Mouse (Mus musculus): Measurements from ENCODE around the gene Csmd2. TPM values are rescaled to one million over a fixed set of nuclear protein-coding genes. Genes with fewer than 3 reads are reported as not detected.
A peak's percentile ranks its signal among the peaks of the same experiment; 100 is the strongest.

The Csmd2 gene
- polyA plus RNA-seq, 1 experiment from 2014 or later: 12.7 TPM

GRCm38 (mm10) chr4:128123281-128123680, 135.6 kb downstream of the Csmd2 start:
- no peak overlapping the region for H3K27ac ChIP-seq (replicated peaks)
- H3K9ac ChIP-seq (replicated peaks): no peak overlapping the region
- no peak overlapping the region for H3K4me2 ChIP-seq
- 0 out of 2 replicates have a peak, but pooled peaks cover 4% of the 10 kb centered on the region for H3K36me3 ChIP-seq
- no peak for ATAC-seq (ENCODE audit: low FRiP score)
- no peak overlapping the region for H3K4me3 ChIP-seq (replicated peaks)
- H3K9me3 ChIP-seq (replicated peaks): no peaks in the 10 kb centered on the region
- H3K27me3 ChIP-seq (replicated peaks): no peaks in the 10 kb centered on the region
- WGBS: 72% methylated on average over 8 of the region's 8 CpGs
- H3K4me1 ChIP-seq: peaks cover under 1% of the 10 kb centered on the region; the same call in 1 of the 2 replicates

DNA sequence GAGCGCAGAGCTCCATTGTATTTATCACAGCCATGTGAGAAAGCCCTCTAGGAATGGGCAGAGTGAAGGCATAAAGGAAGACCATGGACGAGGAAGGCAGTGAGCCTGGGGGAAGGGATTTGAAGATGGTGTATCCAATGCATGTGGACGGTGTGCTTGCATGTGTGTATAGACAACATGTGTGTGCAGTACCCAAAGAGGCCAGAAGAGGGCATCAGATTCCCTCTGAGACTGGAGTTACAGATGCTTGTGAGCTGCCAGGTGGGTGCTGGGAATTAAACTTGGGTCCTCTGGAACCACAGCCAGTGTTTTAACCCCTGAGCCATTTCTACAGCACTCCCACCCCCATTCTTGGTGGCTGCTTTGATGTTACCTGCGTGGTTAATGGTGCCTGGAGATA, 137.1 kb downstream of the Csmd2 start:
- Histone ChIP-seq H3K36me3 (0 out of 2 replicates have a peak, but pooled peaks cover 4% of the 10 kb centered on the region), H3K27me3 (replicated peaks) (no peaks in the 10 kb centered on the region), H3K9ac (replicated peaks) (no peak overlapping the region), H3K4me1 (no peaks in the 10 kb centered on the region), H3K4me3 (replicated peaks) (no peak overlapping the region), H3K27ac (replicated peaks) (no peak overlapping the region), H3K9me3 (replicated peaks) (no peaks in the 10 kb centered on the region), H3K4me2 (no peak overlapping the region)
- 52% methylated on average over 4 of the region's 4 CpGs for WGBS
- no peak for ATAC-seq (ENCODE audit: low FRiP score)

GRCm38 (mm10) chr4:128128546-128128945, 140.9 kb downstream of the Csmd2 start:
- H3K9ac ChIP-seq (replicated peaks): no peak overlapping the region
- H3K36me3 ChIP-seq: 0 out of 2 replicates have a peak, but pooled peaks cover 4% of the 10 kb centered on the region
- no peaks in the 10 kb centered on the region for H3K9me3 ChIP-seq (replicated peaks)
- no peak overlapping the region for H3K4me3 ChIP-seq (replicated peaks)
- WGBS: 77% methylated on average over 6 of the region's 6 CpGs
- H3K27ac ChIP-seq (replicated peaks): no peak overlapping the region
- no peak overlapping the region for H3K4me2 ChIP-seq
- H3K27me3 ChIP-seq (replicated peaks): no peaks in the 10 kb centered on the region
- peaks cover 4% of the 10 kb centered on the region; the same call in 1 of the 2 replicates for H3K4me1 ChIP-seq
- ATAC-seq (ENCODE audit: low FRiP score): no peak

- no peak overlapping the region for H3K4me3 ChIP-seq (replicated peaks)
- no peaks in the 10 kb centered on the region for H3K36me3 ChIP-seq
- H3K9ac ChIP-seq (replicated peaks): no peak overlapping the region
- no peak overlapping the region for H3K27ac ChIP-seq (replicated peaks)
- H3K4me2 ChIP-seq: no peak overlapping the region
- ATAC-seq (ENCODE audit: low FRiP score): no peak
- H3K27me3 ChIP-seq (replicated peaks): no peaks in the 10 kb centered on the region
- 63% methylated on average over 4 of the region's 4 CpGs for WGBS
- no peaks in the 10 kb centered on the region for H3K9me3 ChIP-seq (replicated peaks)
- peaks cover 23% of the 10 kb centered on the region for H3K4me1 ChIP-seq
Measured at GRCm38 (mm10) chr4:128130611-128131142, 143.0 kb downstream of the Csmd2 start.

DNA sequence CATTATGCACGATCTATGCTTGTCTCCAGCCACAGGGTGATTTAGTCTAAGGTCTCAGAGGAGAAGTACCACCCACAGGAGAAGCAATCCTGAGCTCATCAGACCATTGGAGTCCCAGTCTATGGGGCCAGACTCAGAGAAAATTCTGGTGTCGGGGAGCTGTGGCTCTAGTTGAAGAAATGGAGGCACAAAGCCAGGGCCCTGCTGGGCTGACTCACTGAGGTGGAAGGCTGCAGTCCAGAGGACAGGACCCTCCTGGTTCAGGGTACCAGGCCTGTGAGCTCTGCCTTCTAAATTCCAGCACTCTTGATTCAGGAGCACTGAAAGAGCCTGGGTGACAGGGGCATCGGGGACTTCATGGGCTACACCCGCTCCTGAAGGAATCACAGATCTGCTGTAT, 144.0 kb downstream of the Csmd2 start:
- H3K9ac ChIP-seq (replicated peaks): no peak overlapping the region
- H3K9me3 ChIP-seq (replicated peaks): no peaks in the 10 kb centered on the region
- H3K4me1 ChIP-seq: peaks cover 23% of the 10 kb centered on the region
- no peaks in the 10 kb centered on the region for H3K27me3 ChIP-seq (replicated peaks)
- H3K36me3 ChIP-seq: no peaks in the 10 kb centered on the region
- no peak for ATAC-seq (ENCODE audit: low FRiP score)
- WGBS: 84% methylated on average over 4 of the region's 4 CpGs
- H3K27ac ChIP-seq (replicated peaks): no peak overlapping the region
- H3K4me2 ChIP-seq: no peak overlapping the region
- no peak overlapping the region for H3K4me3 ChIP-seq (replicated peaks)

DNA sequence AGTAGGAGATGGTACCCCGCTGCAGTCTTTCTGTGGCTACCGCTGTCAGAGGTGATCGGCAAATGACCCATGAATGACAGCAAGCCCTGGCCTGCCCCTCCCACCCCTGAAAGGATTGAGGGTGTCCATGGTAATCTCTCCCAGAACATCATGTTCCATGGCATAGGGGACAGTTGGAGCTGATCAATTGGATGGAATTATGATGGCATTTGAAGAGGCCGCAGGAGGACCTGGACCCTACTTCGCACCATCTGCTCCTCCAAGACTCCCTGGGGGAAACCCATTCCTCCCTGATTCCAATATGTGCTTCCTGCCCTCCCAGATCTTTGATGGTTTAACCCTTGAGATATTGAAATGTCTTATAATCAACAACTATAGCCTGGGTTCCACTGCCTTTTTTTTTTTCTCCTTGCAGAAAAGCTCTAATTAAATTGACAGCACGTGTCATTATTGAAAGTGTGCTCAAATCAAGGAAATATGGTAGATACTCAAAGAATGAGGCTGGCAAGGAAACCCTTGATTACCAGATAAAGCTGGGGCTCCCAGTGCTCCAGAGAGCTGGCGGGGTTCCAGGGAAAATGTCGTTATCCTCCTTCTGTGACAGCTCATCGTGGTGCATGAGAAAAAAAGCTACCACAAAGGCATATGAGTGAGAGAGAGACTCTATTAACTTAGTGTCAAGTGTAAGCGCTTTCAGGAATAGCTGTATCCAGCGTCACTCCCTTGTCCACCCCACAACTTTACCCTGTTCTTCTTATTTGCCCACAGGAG, 145.4 kb downstream of the Csmd2 start:
- Histone ChIP-seq H3K4me3 (replicated peaks) (no peak overlapping the region), H3K4me2 (no peak overlapping the region), H3K9me3 (replicated peaks) (no peaks in the 10 kb centered on the region), H3K9ac (replicated peaks) (no peak overlapping the region), H3K4me1 (peaks cover 23% of the 10 kb centered on the region), H3K27ac (replicated peaks) (0 out of 2 replicates have a peak overlapping the region, but pooled peaks have one; percentile 7), H3K27me3 (replicated peaks) (no peaks in the 10 kb centered on the region), H3K36me3 (no peaks in the 10 kb centered on the region)
- 55% methylated on average over 11 of the region's 11 CpGs for WGBS
- ATAC-seq (ENCODE audit: low FRiP score): no peak

DNA sequence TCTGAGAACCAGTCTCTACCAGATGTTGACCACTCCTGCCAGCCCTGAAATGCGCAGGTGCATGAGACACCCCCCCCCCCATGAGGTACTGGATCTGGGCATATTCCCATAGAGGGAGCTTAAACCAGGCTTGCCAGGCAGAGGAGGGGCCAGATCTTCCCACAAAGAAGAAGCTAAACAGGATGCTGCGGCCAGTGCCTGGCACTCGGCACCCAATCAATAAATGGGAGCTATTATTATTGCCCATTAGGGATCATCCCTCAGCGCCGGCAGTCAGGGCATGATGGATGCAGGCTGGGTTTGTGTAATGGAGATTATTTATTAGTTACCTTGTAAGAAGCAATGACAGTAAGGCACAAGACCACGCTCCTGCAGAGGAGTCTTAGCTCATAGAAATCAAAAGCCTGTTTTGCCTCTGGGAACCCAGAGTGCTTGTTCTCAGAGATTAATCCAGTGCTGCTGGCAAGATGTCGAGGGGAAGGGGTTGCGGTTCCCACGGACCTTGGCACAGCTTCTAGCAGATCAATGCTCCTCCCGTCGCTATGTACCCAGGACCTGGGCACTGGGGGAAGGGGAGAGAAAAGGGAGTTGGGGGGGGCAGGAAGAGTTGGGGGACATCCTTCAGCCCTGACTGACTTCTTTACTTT, 146.8 kb downstream of the Csmd2 start:
- peak; percentile 61 for ATAC-seq (ENCODE audit: low FRiP score)
- Histone ChIP-seq H3K9me3 (replicated peaks) (no peaks in the 10 kb centered on the region), H3K4me3 (replicated peaks) (no peak overlapping the region), H3K4me1 (peaks cover 23% of the 10 kb centered on the region), H3K4me2 (peak overlapping the region; percentile 30), H3K27ac (replicated peaks) (peak overlapping the region; percentile 70), H3K27me3 (replicated peaks) (no peaks in the 10 kb centered on the region), H3K9ac (replicated peaks) (no peak overlapping the region; the same call in 1 of the 2 replicates), H3K36me3 (no peaks in the 10 kb centered on the region)
- 35% methylated on average over 11 of the region's 11 CpGs for WGBS

DNA sequence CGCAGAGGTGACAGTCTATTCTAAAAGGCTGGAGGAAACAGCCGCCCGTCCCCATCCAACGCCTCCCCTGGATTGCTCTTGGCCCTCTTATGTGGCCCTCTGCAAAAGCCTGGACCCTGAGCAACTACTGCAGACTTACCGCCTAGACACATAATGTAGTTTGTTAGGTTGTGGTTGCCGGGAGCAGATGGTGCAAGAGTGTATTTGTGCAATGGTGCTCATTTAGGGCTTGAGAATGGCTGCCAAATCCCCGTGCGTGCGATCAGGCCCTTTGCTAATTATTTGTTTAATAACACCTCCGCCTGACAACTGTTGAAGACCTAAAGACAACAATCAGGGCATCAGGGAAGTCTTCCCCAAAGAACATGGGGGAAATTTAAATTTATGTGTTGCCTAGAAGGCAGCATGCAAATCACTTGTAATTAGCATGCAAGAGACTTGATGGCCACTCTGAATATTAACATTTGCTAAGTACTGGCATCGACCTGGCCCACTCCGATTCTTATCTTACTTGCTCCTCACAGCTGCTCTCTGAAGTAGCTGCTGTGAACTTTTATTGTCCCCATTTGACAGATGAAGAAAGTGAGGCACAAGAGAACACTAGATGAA, 147.5 kb downstream of the Csmd2 start:
- Histone ChIP-seq H3K27me3 (replicated peaks) (no peaks in the 10 kb centered on the region), H3K36me3 (no peaks in the 10 kb centered on the region), H3K4me1 (peaks cover 23% of the 10 kb centered on the region), H3K4me2 (peak overlapping the region; percentile 30), H3K27ac (replicated peaks) (peak overlapping the region; percentile 70), H3K4me3 (replicated peaks) (no peak overlapping the region), H3K9me3 (replicated peaks) (no peaks in the 10 kb centered on the region), H3K9ac (replicated peaks) (no peak overlapping the region)
- peak; percentile 69 for ATAC-seq (ENCODE audit: low FRiP score)
- WGBS: 48% methylated on average over 12 of the region's 12 CpGs

DNA sequence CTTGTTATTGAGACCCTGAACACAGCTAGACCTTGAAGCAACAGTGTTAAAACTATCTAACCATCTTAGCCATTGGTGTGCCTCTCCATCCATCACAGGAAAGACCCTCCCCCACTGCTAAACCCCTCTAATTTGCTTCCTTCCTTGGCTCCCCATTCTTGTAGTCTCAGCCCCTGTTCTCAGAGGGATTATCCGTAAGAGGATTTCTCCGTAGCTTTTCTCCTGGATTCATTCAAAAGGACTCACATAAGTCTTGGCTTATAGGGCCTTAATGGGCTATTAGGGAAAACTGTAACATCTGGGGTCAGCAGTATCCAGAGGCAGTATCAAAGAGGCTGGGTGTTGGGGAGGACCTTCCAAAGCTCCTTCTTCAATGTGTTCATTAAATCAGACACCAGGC, 152.3 kb downstream of the Csmd2 start:
- H3K9ac ChIP-seq (replicated peaks): no peak overlapping the region

DNA sequence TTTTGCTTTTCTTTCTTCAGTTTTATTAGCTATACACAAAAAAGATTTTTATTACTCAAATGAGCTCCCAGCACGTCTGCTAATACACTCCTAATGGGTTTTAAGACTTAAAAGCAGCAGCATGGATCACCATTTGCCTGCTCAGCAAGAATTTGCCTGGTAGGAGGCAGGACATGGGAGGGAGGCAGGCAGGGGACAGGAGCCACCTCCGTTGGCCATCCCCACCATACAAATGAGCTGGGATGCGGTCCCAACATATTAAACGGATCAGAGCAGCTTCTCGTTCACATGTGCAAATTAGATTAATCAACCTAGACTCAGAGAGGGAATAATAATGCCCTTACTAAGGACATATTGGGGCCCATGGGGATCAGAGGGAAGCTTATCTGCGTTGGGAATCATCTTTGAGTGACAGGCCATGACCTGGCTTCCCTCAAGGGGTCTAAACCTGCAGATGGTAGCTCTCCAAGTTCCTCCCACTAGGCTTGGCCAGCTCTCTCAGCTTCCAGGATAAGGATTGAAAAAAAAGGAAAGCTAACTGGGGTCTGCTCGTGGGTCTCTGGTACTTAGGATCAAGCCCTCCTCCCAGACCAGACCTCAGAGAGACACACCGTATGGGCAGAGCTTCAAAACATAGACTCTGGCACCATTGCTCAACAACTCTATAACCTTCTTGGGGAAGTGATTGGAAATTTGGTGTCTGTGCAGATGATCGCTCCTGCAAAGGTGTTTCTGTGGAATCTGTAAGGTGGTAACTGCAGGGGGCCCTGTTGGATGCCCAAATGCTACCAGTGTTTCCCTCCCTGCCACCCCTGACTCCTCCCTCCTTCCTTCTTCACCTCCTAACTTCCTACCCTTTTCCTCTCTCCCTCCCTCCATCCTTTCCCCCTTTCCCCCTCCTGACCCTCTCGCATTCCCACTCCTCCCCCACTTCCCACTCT, 153.8 kb downstream of the Csmd2 start:
- H3K9me3 ChIP-seq (replicated peaks): no peaks in the 10 kb centered on the region
- no peaks in the 10 kb centered on the region for H3K27me3 ChIP-seq (replicated peaks)
- no peak overlapping the region for H3K9ac ChIP-seq (replicated peaks)
- 0 out of 2 replicates have a peak, but pooled peaks have one; percentile 38 for ATAC-seq (ENCODE audit: low FRiP score)
- H3K36me3 ChIP-seq: no peaks in the 10 kb centered on the region
- H3K27ac ChIP-seq (replicated peaks): peak overlapping the region; percentile 61
- WGBS: 48% methylated on average over 10 of the region's 10 CpGs
- no peak overlapping the region for H3K4me3 ChIP-seq (replicated peaks)
- H3K4me2 ChIP-seq: no peak overlapping the region
- peaks cover 19% of the 10 kb centered on the region for H3K4me1 ChIP-seq

More for the DNA sequence above, 152.3 kb downstream of the Csmd2 start:
- Histone ChIP-seq H3K27ac (replicated peaks) (no peak overlapping the region), H3K4me1 (peaks cover 24% of the 10 kb centered on the region), H3K27me3 (replicated peaks) (no peaks in the 10 kb centered on the region), H3K9me3 (replicated peaks) (no peaks in the 10 kb centered on the region), H3K4me2 (no peak overlapping the region), H3K36me3 (no peaks in the 10 kb centered on the region), H3K4me3 (replicated peaks) (no peak overlapping the region)
- no peak for ATAC-seq (ENCODE audit: low FRiP score)
- WGBS: 80% methylated on average over 2 of the region's 2 CpGs

DNA sequence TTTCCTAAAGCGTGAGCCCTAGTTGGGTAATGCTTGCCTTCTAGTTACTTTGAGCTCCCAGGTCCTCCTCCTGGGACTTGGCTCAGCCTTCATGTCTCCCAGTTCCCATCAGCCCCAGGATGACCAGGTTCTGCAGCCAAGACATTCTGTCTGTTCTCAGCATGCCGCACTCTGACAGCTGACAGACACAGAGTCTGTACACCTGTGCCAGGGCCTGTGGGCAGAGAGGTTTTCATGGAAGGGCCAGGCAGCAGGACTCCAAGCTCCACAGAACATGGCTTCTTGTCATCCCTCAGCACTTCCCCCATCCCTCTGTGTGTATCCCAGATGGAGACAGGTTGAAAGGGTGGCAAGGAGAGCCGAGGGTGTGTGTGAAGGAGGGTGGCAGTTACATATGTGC, 154.6 kb downstream of the Csmd2 start:
- Histone ChIP-seq H3K4me3 (replicated peaks) (no peak overlapping the region), H3K4me2 (no peak overlapping the region), H3K9me3 (replicated peaks) (no peaks in the 10 kb centered on the region), H3K27me3 (replicated peaks) (no peaks in the 10 kb centered on the region), H3K9ac (replicated peaks) (no peak overlapping the region), H3K4me1 (peaks cover 19% of the 10 kb centered on the region), H3K27ac (replicated peaks) (no peak overlapping the region), H3K36me3 (no peaks in the 10 kb centered on the region)
- no peak for ATAC-seq (ENCODE audit: low FRiP score)
- 66% methylated on average over 3 of the region's 3 CpGs for WGBS
